Mouse (Mus musculus) limb, embryonic 14.5 days (tissue): Measurements from ENCODE around the gene Higd1c. TPM values are rescaled to one million over a fixed set of nuclear protein-coding genes. Genes with fewer than 3 reads are reported as not detected.

Experiments
- ATAC-seq: fragments of 200-750 bp; cut with Nextera tagmentation; 2 replicates; pipeline ENCODE4 v1.8.0; 2017; ENCODE audit warnings: low read depth, moderate number of reproducible peaks, moderate TSS enrichment; ENCODE audit not compliant: low FRiP score
- DNase-seq: peaks from one replicate; pipeline ENCODE4 v3.0.0-alpha.2; 2015; ENCODE audit warnings: low spot score
- H3K27ac ChIP-seq: fragments of 300-500 bp; sonication (generic); replicated peaks from 2 replicates; pipeline ENCODE4 v1.5.1; 2014; ENCODE audit warnings: low read depth, mild to moderate bottlenecking, low read length, moderate library complexity, mixed read lengths
- H3K27me3 ChIP-seq: fragments of 300-500 bp; sonication (generic); 2 replicates; pipeline ENCODE4 v1.6.1; 2014; ENCODE audit warnings: low read length, mixed read lengths; ENCODE audit not compliant: control insufficient read depth, insufficient read depth
- H3K36me3 ChIP-seq: fragments of 300-500 bp; sonication (generic); 2 replicates; pipeline ENCODE4 v1.6.1; 2014; ENCODE audit warnings: mild to moderate bottlenecking, low read length, moderate library complexity, mixed read lengths; ENCODE audit not compliant: control insufficient read depth, insufficient read depth
- H3K4me1 ChIP-seq: fragments of 300-500 bp; sonication (generic); 2 replicates; pipeline ENCODE4 v1.6.1; 2014; ENCODE audit warnings: antibody characterized with exemption, low read length, mixed read lengths; ENCODE audit not compliant: control insufficient read depth, insufficient read depth
- H3K4me2 ChIP-seq: fragments of 300-500 bp; sonication (generic); replicated peaks from 2 replicates; pipeline ENCODE4 v1.6.1; 2014; ENCODE audit warnings: low read depth, mild to moderate bottlenecking, low read length, moderate library complexity; ENCODE audit not compliant: severe bottlenecking
- H3K4me3 ChIP-seq: fragments of 300-500 bp; sonication (generic); replicated peaks from 2 replicates; pipeline ENCODE4 v1.5.1; 2014; ENCODE audit warnings: low read length
- H3K9ac ChIP-seq: fragments of 300-500 bp; sonication (generic); 2 replicates; pipeline ENCODE4 v1.6.1; 2014; ENCODE audit warnings: mild to moderate bottlenecking, low read depth, low read length, moderate library complexity; ENCODE audit not compliant: severe bottlenecking
- H3K9me3 ChIP-seq: fragments of 300-500 bp; sonication (generic); 2 replicates; pipeline ENCODE4 v1.6.1; 2016; ENCODE audit warnings: low read length; ENCODE audit not compliant: control insufficient read depth
- POLR2A ChIP-seq: fragments of 200-500 bp; IDR thresholded peaks from 2 replicates; pipeline ENCODE4 v1.8.0; 2012; ENCODE audit warnings: inconsistent platforms, mild to moderate bottlenecking, moderate library complexity, borderline replicate concordance; ENCODE audit not compliant: insufficient read depth, insufficient read length; ENCODE audit errors: extremely low read depth
- WGBS: fragments of 180-500 bp; shearing (Covaris S2); extraction: QIAGEN DNeasy Blood & Tissue Kit; methylation state at CpG from one replicate; pipeline ENCODE4 v1.1.7; 2014; 5-methylcytosine and 5-hydroxymethylcytosine counted together
- polyA plus RNA-seq, 2 experiments: library from polyadenylated mRNA; depleted of rRNA in 1 of 2; stranded (reverse) in 1 of 2; unstranded in 1 of 2; fragments of >200 nt; fragmentation: Nextera tagmentation in 1 of 2; extraction: Ambion mirVana in 1 of 2; gene quantifications; 2 replicates each; pipeline versions ENCODE4 v1.2.1 to v1.2.3; 2012 to 2014

Higd1c gene
- polyA plus RNA-seq, 2 experiments, result not detected

GRCm38 (mm10) chr15:100433234-100433633, 68.9 kb downstream of the Higd1c start:
- no peak for ATAC-seq
- Histone ChIP-seq H3K4me2 (no peak overlapping the region), H3K36me3 (no peaks in the 10 kb centered on the region), H3K27ac (no peak overlapping the region), H3K4me3 (no peak overlapping the region), H3K4me1 (no peaks in the 10 kb centered on the region), H3K9me3 (no peaks in the 10 kb centered on the region), H3K27me3 (no peaks in the 10 kb centered on the region), H3K9ac (no peak overlapping the region)
- TF ChIP-seq POLR2A, result no peak
- 58% methylated on average over 4 of the region's 4 CpGs for WGBS
- no peak for DNase-seq

Other genes with a start within 250 kb of the Higd1c start
- gene Atf1, start 136.7 kb upstream of the Higd1c start, polyA plus RNA-seq (2012; rRNA removed), result 44.2 and 49.4 TPM in 2 replicates
- gene Atf1, start 136.7 kb upstream of the Higd1c start, polyA plus RNA-seq (2014; fragmentation: Nextera tagmentation; extraction: Ambion mirVana), result 32.8 and 43.1 TPM in 2 replicates
- gene Tmprss12, start 83.7 kb upstream of the Higd1c start, polyA plus RNA-seq (2012; rRNA removed), result not detected in 2 replicates
- not detected in 2 replicates for gene Tmprss12, start 83.7 kb upstream of the Higd1c start, polyA plus RNA-seq (2014; fragmentation: Nextera tagmentation; extraction: Ambion mirVana)
- gene Mettl7a1, start 60.4 kb upstream of the Higd1c start, polyA plus RNA-seq (2012; rRNA removed), result 12.2 and 14.9 TPM in 2 replicates
- gene Mettl7a1, start 60.4 kb upstream of the Higd1c start, polyA plus RNA-seq (2014; fragmentation: Nextera tagmentation; extraction: Ambion mirVana), result 3.0 and 4.1 TPM in 2 replicates
- gene Mettl7a3, start 29.6 kb upstream of the Higd1c start, polyA plus RNA-seq (2012; rRNA removed), result 0.55 and 0.60 TPM in 2 replicates
- 0.64 and 0.70 TPM in 2 replicates for gene Mettl7a3, start 29.6 kb upstream of the Higd1c start, polyA plus RNA-seq (2014; fragmentation: Nextera tagmentation; extraction: Ambion mirVana)
- 0.05 TPM in 1 of 2 replicates, not detected in the other for gene Methig1, start 11.4 kb upstream of the Higd1c start, polyA plus RNA-seq (2012; rRNA removed)
- not detected in 2 replicates for gene Methig1, start 11.4 kb upstream of the Higd1c start, polyA plus RNA-seq (2014; fragmentation: Nextera tagmentation; extraction: Ambion mirVana)
- 0.08 and 0.13 TPM in 2 replicates for gene Mettl7a2, start 11.3 kb upstream of the Higd1c start, polyA plus RNA-seq (2012; rRNA removed)
- gene Mettl7a2, start 11.3 kb upstream of the Higd1c start, polyA plus RNA-seq (2014; fragmentation: Nextera tagmentation; extraction: Ambion mirVana), result not detected in 2 replicates
- gene Gm5475, start 57.6 kb downstream of the Higd1c start, polyA plus RNA-seq (2012; rRNA removed), result 0.03 and 0.04 TPM in 2 replicates
- 0.12 TPM in 1 of 2 replicates, not detected in the other for gene Gm5475, start 57.6 kb downstream of the Higd1c start, polyA plus RNA-seq (2014; fragmentation: Nextera tagmentation; extraction: Ambion mirVana)
- gene Slc11a2, start 60.5 kb downstream of the Higd1c start, polyA plus RNA-seq (2012; rRNA removed), result 30.3 and 41.1 TPM in 2 replicates
- gene Slc11a2, start 60.5 kb downstream of the Higd1c start, polyA plus RNA-seq (2014; fragmentation: Nextera tagmentation; extraction: Ambion mirVana), result 20.4 TPM in 2 replicates
- gene Letmd1, start 104.5 kb downstream of the Higd1c start, polyA plus RNA-seq (2012; rRNA removed), result 62.4 and 72.0 TPM in 2 replicates
- gene Letmd1, start 104.5 kb downstream of the Higd1c start, polyA plus RNA-seq (2014; fragmentation: Nextera tagmentation; extraction: Ambion mirVana), result 27.9 and 29.8 TPM in 2 replicates
- 14.6 and 17.9 TPM in 2 replicates for gene Csrnp2, start 130.9 kb downstream of the Higd1c start, polyA plus RNA-seq (2012; rRNA removed)
- gene Csrnp2, start 130.9 kb downstream of the Higd1c start, polyA plus RNA-seq (2014; fragmentation: Nextera tagmentation; extraction: Ambion mirVana), result 18.2 and 20.8 TPM in 2 replicates
- 30.1 and 30.5 TPM in 2 replicates for gene Tfcp2, start 187.5 kb downstream of the Higd1c start, polyA plus RNA-seq (2012; rRNA removed)
- 23.2 and 26.1 TPM in 2 replicates for gene Tfcp2, start 187.5 kb downstream of the Higd1c start, polyA plus RNA-seq (2014; fragmentation: Nextera tagmentation; extraction: Ambion mirVana)
- 24.9 and 32.4 TPM in 2 replicates for gene Pou6f1, start 235.4 kb downstream of the Higd1c start, polyA plus RNA-seq (2012; rRNA removed)
- 9.8 and 13.5 TPM in 2 replicates for gene Pou6f1, start 235.4 kb downstream of the Higd1c start, polyA plus RNA-seq (2014; fragmentation: Nextera tagmentation; extraction: Ambion mirVana)